Mouse (Mus musculus): ENCODE results near the gene Gnaq.

DNA sequence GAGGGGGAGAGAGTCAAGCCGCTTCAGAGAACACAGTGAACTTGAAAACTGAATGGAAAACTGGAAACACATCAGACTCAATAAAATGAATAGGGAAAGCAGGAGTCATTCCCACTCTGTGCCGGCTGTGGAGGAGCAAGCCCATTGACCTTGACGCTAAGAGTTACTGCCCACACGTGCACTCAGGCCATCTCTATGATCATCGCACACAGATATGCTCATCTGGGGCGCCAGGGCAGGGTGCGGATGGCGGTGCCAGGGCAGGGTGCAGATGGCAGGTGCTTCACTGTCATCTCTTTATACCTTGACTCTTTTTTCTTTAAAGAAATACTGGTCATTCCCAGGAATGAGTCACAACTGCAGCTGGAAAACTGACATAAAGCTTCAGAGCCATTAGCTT, 298.7 kb downstream of the Gnaq start:
- no peak for TF ChIP-seq CTCF (IDR thresholded peaks at IDR 0.05; ENCODE audit: borderline replicate concordance, insufficient read depth, low read depth, low read length)
- TF ChIP-seq POLR2A (IDR thresholded peaks at IDR 0.05; ENCODE audit: borderline replicate concordance, insufficient read depth, low read length) = no peak
